Mouse (Mus musculus) adrenal gland, adult (tissue): ENCODE measurements at regions not wholly inside any gene's neighbourhood (a gene's known extent, or its start where the extent isn't known, plus 50 kb on each side); places are given as distances from the start of the nearest gene placed in this dataset.
"Not testable (repeated sequence)": the region's sequence is repeated elsewhere in the genome, so short reads cannot be mapped to it uniquely, and the experiment has no call there.

Experiments used
- DNase-seq, 2 experiments: peaks; one replicate each; pipeline ENCODE4 v3.0.0; 2022 to 2023; ENCODE audit warnings: low spot score in 1 of 2; ENCODE audit not compliant: inconsistent age in 2 of 2

DNA sequence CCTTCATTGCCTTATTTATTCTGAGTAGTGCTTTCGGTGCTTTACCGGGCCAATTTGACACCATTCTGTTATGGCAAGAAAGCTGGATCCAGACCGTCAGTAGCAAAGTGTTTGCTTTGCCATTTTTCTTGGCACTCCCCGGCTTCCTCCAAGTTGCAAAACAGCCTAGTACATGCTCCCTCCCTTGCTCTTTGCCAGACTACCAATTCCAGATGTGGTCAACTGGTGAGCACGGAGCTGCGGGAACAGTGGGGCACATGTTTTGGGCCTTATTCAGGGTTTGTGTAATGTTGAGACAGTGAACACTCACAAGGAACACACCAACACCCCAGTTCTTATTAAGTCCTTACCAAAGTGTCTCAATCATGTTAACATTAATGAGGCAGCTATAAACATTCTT is 348.4 kb upstream of the Adamts5 start:
- DNase-seq = peak in 1 of 2 experiments; percentile 35

GRCm38 (mm10) chr16:86244191-86244590 is 342.6 kb upstream of the Adamts5 start:
- DNase-seq = no peak

- no peak for DNase-seq
These were observed 341.3 kb upstream of the Adamts5 start for GRCm38 (mm10) chr16:86242766-86243510.

- peak in 1 of 2 experiments; percentile 46 for DNase-seq
These were observed 321.4 kb upstream of the Adamts5 start for GRCm38 (mm10) chr16:86222997-86223396.

GRCm38 (mm10) chr16:86210547-86210946 is 308.9 kb upstream of the Adamts5 start:
- no peak for DNase-seq

GRCm38 (mm10) chr16:86209319-86209718 is 307.7 kb upstream of the Adamts5 start:
- no peak for DNase-seq

GRCm38 (mm10) chr16:86189874-86190273 is 288.2 kb upstream of the Adamts5 start:
- DNase-seq = no peak

DNA sequence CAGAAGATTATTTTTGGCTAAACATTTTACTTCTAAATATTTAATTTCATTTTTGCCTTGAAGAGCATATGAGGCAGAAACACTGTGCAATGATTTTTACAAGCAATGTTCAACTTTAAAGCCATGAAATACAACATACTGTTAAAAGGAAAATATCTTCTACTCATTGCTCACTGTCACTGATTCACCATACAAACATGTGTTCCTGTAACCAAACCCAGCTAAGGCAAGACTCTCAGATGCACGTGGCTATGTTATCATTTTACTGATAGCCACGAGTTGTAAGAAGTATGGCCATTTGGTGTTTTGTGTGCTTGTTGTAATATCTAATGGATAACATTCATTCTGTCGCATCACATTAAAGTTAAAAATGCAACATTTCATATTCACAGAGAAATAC is 287.3 kb upstream of the Adamts5 start:
- DNase-seq = no peak

DNA sequence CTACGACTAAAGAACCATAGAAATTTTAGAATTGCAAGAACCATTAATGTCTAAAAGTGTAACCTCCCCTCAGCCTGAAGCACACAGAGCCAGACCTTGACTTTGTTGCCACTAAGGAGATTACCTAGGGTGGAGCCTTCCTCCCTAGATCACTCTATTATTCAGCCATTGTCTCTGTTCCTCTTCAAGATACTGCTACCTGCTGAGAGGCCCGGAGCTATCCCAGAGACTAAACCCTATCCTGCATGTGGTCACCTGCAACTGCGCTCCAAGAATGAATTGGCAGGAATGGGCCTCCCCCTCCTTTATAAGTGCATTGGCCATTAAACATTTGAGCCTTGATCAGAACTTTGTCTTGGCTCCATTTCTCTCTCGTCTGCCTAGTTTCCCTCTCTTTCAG is 286.0 kb upstream of the Adamts5 start:
- not testable (repeated sequence) for DNase-seq

DNA sequence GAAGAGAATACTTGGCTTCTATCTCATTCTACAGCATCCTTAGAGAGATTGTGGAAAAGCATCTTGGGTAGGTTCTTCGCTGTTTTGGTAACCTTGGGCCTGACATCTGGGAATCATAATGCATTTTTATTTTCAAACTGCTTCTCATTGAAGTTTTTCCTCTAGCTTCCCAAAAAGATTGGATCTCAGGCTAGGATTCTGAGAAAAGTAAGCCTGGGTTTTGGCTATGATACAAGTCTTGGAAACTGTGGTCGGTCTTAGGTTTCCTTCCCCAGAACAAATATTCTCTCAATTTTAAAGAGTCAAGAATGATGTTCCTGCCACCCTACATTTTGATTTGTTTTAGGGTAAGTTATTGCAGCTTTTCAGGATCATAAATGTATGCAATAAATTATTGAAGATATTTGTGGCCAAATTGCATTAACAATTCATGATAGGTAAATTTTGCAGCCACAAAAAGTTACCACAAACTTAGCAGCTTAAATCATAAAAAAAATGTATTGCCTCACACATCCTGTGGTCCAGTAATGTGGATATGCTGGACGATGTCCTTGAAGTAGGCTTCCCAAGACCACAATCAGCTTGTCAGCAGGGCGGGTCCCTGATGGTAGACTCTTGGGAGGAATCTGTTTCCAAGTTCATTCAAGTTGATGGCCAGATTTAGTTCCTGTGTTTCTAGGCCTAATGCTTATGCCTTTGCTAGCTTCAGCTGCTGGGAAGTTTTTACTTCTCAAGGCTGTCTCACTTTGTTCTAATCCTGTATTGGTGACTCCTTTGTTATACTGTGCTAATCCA is 257.6 kb upstream of the Adamts5 start:
- DNase-seq = no peak

- peak in 1 of 2 experiments; percentile 44 for DNase-seq
These were observed 236.5 kb upstream of the Adamts5 start for GRCm38 (mm10) chr16:86138171-86138570.

- no peak for DNase-seq
These were observed 234.5 kb upstream of the Adamts5 start for GRCm38 (mm10) chr16:86136169-86136568.

- DNase-seq = no peak
These were observed 225.8 kb upstream of the Adamts5 start for GRCm38 (mm10) chr16:86127391-86127790.

DNA sequence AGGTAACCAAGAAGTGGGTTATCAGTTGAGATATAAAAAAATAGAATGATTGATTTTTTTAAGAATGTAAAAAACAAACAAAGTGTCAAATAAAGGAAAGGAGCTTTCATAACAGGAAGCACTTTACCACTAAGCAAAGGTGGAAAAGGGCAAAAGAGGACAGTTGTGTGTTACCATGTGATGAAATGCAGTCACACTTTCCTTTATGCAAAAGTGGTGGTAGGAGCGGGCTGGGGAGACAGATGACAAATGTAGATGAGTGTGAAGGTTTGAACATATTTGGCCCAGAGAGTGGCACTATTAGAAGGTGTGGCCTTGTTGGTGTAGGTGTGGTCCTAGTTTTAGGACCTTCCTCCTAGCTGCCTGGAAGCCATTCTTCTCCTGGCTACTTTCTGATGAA is 222.6 kb upstream of the Adamts5 start:
- no peak for DNase-seq

GRCm38 (mm10) chr16:86122936-86123335 is 221.3 kb upstream of the Adamts5 start:
- DNase-seq = peak in 1 of 2 experiments; percentile 21

GRCm38 (mm10) chr16:86117959-86118358 is 216.3 kb upstream of the Adamts5 start:
- no peak for DNase-seq

DNA sequence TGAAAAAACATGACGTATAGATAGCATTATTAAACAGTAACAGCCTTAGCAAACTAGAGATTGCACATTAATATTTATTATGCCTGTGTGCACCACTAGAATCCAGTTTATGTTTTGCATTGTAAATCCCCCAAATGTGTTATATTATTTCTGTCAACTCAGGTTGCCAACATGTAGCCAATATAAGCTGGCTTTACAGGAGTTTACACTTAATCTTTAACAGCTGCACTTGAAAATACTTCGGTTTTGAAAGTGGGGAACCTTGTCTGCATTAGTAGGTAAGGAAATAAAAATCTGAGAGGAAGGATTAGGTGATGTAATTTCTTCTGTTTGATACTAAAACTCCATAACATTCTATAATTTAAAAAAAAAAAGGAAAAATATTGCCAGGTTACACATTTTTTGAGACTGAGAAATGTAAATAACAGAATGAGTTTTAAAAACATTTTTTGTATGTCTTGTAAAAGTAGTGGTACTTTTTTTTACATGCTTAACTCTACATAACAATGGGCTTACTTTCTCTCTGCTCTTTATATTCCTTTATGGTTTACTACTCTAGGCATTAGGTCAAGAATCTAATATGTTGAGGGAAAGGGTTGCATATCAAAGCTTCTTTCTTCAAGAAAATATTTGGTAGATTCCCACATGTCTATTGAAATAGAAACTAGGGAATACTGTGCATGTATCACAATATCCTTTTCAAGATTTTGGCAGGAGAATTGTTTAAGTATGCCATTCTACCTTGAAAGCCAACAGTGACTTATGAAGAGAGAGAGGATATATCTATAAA is 214.2 kb upstream of the Adamts5 start:
- DNase-seq = no peak

GRCm38 (mm10) chr16:86094461-86094860 is 192.8 kb upstream of the Adamts5 start:
- DNase-seq = peak in 1 of 2 experiments; percentile 41

DNA sequence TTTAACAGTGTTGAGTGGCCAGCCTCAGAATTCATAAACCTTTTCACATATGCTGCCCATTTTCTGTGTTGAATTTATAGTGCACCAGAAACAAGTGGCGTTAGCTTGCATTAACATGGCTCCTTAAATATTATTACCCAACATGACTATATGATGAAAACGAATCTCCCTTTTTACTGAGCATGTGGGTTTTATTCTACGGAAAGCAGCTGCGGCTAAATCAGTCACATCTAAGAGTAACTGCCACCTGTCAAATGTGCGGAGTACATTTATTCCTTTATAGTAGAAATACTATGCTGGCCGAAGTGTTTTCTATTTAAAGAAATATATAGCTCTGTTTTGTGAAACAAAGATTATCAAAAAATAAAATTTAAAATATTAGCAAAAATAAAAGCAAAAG is 188.5 kb upstream of the Adamts5 start:
- no peak for DNase-seq

- no peak for DNase-seq
These were observed 185.8 kb upstream of the Adamts5 start for GRCm38 (mm10) chr16:86087421-86087820.

GRCm38 (mm10) chr16:86067628-86068364 is 166.2 kb upstream of the Adamts5 start:
- no peak for DNase-seq
